Mouse (Mus musculus): ENCODE measurements around the gene Luc7l3. TPM values are rescaled to one million over a fixed set of nuclear protein-coding genes. Genes with fewer than 3 reads are reported as not detected.

Gene Luc7l3
- polyA plus RNA-seq, 1 experiment from 2014 or later: 152 TPM

DNA sequence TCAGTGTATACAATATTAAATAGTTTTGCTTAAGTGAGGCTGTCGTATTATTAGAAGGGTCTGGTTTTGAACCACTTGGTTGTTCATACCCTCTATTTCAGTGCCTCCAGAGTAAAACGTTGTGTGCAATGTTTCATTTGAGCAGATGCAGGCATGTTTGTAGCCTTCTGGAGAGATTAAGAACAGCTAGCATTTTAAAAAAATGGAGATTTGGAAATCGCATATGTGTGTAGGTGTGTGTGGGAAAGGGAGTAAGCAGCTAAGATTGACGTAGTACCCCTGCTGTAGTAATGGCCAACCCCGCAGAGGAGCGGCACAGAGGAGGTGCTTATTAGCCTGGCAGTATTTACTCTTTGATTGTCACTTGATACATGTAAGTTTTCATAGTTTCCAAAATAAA, 10.9 kb upstream of the Luc7l3 start:
- peaks cover 15% of the 10 kb centered on the region; the same call in 1 of the 2 replicates for H3K4me1 ChIP-seq
- whole genome bisulfite sequencing: 96% methylated on average over 6 of the region's 6 CpGs
- no peak overlapping the region for H3K4me2 ChIP-seq (replicated peaks)
- no peaks in the 10 kb centered on the region for H3K27me3 ChIP-seq (replicated peaks)
- no peak overlapping the region for H3K9ac ChIP-seq
- peaks cover 22% of the 10 kb centered on the region for H3K36me3 ChIP-seq
- no peak overlapping the region for H3K4me3 ChIP-seq
- ATAC-seq (ENCODE audit: low FRiP score, low read depth): no peak
- H3K27ac ChIP-seq: no peak overlapping the region
- no peaks in the 10 kb centered on the region for H3K9me3 ChIP-seq

DNA sequence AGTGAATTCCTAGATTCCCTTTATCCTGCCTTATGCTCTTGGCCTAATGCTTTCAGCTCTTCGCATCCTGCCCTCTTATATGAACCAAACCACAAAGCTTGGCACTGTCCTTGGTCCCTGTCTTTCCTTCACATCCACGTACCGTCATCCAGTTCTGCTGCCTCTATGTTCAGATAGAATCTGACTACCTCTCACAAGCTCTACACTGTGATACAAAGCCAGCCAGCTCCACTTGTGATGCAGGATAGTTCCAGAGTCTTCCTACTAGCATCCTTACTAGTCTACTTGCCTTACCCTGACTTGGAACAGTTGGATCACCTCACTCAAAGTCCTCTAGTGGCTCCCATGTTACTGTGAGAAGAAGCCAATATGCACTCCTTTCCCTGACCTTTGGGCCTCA, 8.4 kb upstream of the Luc7l3 start:
- no peak overlapping the region for H3K27ac ChIP-seq
- peaks cover 21% of the 10 kb centered on the region for H3K4me1 ChIP-seq
- no peak overlapping the region for H3K4me3 ChIP-seq
- H3K27me3 ChIP-seq (replicated peaks): no peaks in the 10 kb centered on the region
- H3K36me3 ChIP-seq: peaks cover 8% of the 10 kb centered on the region
- peak overlapping the region; percentile 75; the same call in 1 of the 2 replicates for H3K4me2 ChIP-seq (replicated peaks)
- no peaks in the 10 kb centered on the region for H3K9me3 ChIP-seq
- no peak for ATAC-seq (ENCODE audit: low FRiP score, low read depth)
- WGBS: 95% methylated on average over 3 of the region's 3 CpGs
- no peak overlapping the region for H3K9ac ChIP-seq

DNA sequence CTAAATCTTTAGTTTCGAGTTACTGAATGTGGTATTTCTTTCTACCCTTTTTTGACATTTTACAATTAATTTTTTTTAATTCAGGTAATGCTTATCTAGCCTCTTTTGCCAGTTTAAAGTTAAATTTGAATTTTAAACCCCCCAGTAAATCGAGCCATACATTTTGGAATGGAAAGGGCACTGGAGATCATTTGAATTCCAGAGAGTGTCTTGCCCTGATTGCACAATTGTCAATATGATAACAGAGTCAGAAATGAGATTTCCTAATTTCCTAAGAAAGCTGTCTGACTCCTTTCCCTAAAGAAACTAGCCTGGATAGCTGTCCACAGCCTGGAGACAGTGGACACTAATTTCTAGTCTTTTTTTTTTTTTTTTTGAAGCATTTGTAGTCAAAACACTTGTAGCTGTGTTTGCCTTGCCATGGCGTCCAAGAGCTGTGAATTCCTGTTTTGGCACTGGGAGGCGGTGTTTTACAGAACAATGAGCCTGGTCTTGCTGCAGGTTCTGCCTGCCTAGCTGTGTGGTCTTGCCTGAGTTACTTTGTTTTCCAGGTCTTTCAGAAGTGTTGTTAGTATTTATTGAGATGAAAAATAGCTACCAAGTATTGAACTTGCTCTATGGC, 7.6 kb upstream of the Luc7l3 start:
- H3K9ac ChIP-seq: no peak overlapping the region
- no peaks in the 10 kb centered on the region for H3K27me3 ChIP-seq (replicated peaks)
- H3K4me1 ChIP-seq: peaks cover 21% of the 10 kb centered on the region
- WGBS: 48% methylated on average over 4 of the region's 4 CpGs
- no peak overlapping the region for H3K4me3 ChIP-seq
- H3K4me2 ChIP-seq (replicated peaks): peak overlapping the region; percentile 75
- peaks cover 2% of the 10 kb centered on the region for H3K36me3 ChIP-seq
- ATAC-seq (ENCODE audit: low FRiP score, low read depth): no peak
- H3K9me3 ChIP-seq: no peaks in the 10 kb centered on the region
- H3K27ac ChIP-seq: no peak overlapping the region

DNA sequence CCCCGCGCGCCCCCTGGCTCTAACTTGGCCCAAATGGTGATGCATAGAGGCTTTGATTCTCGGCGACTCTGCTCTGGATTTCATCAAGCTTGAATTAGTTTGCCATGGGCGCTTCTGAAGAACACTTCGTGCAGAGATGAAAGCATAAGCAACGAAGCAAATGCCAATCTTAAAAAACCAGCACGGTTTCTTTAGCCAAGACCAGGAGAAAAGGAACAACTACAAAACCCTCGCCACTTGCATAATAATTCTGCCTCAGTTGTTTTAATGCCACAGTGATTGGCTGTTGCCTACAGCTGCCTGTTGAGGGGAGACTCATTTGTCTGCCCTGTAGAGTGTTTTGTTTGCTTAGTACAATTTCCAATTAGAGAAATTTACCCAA, 6.8 kb upstream of the Luc7l3 start:
- H3K9ac ChIP-seq: peak overlapping the region; percentile 93
- no peak for ATAC-seq (ENCODE audit: low FRiP score, low read depth)
- no peaks in the 10 kb centered on the region for H3K36me3 ChIP-seq
- H3K27me3 ChIP-seq (replicated peaks): no peaks in the 10 kb centered on the region
- H3K9me3 ChIP-seq: no peaks in the 10 kb centered on the region
- H3K4me1 ChIP-seq: peaks cover 21% of the 10 kb centered on the region
- H3K4me3 ChIP-seq: peak overlapping the region; percentile 75
- H3K4me2 ChIP-seq (replicated peaks): peak overlapping the region; percentile 75
- H3K27ac ChIP-seq: peak overlapping the region; percentile 98
- WGBS: 2% methylated on average over 10 of the region's 10 CpGs

DNA sequence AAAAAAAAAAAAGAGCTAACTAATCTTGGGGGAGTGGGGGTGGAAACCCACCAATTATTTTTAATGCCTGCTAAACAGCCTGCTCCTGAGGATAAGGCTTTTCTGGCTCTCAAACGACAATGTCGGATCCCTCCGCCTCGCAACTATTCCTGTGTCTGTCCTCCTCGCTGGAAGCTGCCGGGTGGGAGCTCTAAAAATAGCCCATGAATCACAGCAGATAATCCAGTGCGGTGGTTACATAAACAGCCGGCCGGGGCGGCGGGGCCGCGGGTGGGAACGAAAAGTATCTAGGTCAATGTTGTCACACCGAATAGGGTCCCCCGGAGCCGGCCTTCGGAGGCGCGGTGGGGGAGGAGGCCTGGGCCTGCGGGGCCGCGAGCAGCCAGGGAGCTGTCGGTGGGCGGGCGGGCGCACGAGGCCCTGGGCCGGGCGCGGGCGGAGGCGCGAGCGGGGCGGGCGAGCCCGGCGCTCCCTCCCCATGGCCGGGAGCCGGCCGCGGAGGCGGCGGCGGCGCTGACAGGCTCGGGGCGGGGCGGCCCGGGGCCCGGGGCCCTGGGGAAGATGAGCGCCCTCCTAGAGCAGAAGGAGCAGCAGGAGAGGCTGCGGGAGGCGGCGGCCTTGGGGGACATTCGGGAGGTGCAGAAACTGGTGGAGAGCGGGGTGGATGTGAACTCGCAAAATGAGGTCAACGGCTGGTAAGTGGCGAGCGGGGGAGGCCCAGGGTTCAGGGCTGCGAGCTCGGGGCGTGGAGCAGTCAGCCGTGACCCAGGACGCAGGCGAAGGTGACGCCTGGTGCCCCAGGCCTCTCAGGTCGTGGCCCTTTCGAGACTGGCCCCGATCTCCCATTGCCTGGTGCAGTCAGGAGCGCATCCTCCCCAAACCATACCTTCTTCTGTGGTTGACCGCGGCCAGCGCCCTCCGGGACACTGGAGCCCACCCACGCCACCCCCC, 6.2 kb upstream of the Luc7l3 start, which contains the start of gene Ankrd40:
Ankrd40 (plus strand) TSS at position 309 of the 951 bp plus-strand sequence.
- under 1% methylated on average over 78 of the region's 78 CpGs for WGBS
- H3K4me1 ChIP-seq: peaks cover 21% of the 10 kb centered on the region

DNA sequence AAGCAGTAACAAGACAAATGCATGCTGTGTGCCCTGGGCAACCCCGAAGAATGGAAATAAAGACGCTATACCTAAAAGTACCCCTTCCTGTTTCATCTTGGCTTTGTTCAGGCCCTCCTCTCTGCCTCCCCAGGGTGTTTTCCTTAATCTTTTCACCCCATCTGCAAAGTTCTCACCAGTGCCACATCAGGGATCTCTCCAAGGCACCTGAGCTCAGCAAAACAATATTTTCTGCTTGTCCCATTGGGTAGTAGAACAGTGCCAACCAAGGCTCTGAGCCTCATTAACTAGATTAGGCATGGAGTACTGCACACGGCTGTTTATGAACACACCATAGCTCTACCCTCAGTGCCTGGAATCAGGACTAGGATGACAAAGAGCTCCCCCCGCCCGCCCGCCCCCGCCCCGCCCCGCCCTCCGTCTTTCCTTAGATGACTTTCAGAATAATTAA, 5.2 kb upstream of the Luc7l3 start:
- Histone ChIP-seq H3K9ac (peak overlapping the region; percentile 93), H3K4me3 (peak overlapping the region; percentile 11; the same call in 1 of the 2 replicates), H3K4me2 (replicated peaks) (peak overlapping the region; percentile 75), H3K36me3 (no peaks in the 10 kb centered on the region), H3K27ac (peak overlapping the region; percentile 98), H3K27me3 (replicated peaks) (no peaks in the 10 kb centered on the region), H3K4me1 (peaks cover 21% of the 10 kb centered on the region), H3K9me3 (no peaks in the 10 kb centered on the region)
- ATAC-seq (ENCODE audit: low FRiP score, low read depth): peak; percentile 88
- 4% methylated on average over 10 of the region's 10 CpGs for WGBS

More for the DNA sequence above, 6.2 kb upstream of the Luc7l3 start, which contains the start of gene Ankrd40:
- Histone ChIP-seq H3K4me3 (peak within 1 kb of the TSS; percentile 75), H3K9ac (peak within 1 kb of the TSS; percentile 93), H3K4me2 (replicated peaks) (peak within 1 kb of the TSS; percentile 75), H3K36me3 (no peaks in the 10 kb centered on the region), H3K27ac (peak within 1 kb of the TSS; percentile 98), H3K27me3 (replicated peaks) (no peaks in the 10 kb centered on the region), H3K9me3 (no peaks in the 10 kb centered on the region)
- ATAC-seq (ENCODE audit: low FRiP score, low read depth): peak; percentile 87

DNA sequence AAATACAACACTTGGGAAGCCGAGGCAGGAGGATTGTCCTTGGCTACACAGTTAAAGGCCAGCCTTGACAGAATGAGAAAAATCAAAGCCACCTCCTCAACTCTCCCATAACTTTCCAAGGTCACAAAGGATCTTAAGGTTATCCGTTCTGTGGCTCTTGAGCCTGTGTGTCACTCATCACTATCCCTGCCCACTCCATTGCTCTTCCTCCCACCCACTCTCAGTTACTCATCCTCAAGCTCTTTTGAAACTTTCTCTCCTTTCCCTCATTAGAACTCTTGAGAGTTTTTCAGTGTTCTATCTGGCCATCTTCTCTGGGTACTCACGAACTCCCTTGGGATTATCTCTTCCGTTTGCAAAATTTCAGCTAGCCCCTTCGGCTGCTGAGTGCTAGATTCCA, 2.8 kb upstream of the Luc7l3 start:
- 93% methylated on average over 5 of the region's 5 CpGs for WGBS
- no peak for ATAC-seq (ENCODE audit: low FRiP score, low read depth)
- no peak overlapping the region for H3K4me3 ChIP-seq
- H3K4me1 ChIP-seq: peaks cover 23% of the 10 kb centered on the region
- H3K9ac ChIP-seq: no peak overlapping the region
- H3K4me2 ChIP-seq (replicated peaks): no peak overlapping the region
- no peaks in the 10 kb centered on the region for H3K9me3 ChIP-seq
- no peaks in the 10 kb centered on the region for H3K27me3 ChIP-seq (replicated peaks)
- no peaks in the 10 kb centered on the region for H3K36me3 ChIP-seq
- H3K27ac ChIP-seq: no peak overlapping the region

DNA sequence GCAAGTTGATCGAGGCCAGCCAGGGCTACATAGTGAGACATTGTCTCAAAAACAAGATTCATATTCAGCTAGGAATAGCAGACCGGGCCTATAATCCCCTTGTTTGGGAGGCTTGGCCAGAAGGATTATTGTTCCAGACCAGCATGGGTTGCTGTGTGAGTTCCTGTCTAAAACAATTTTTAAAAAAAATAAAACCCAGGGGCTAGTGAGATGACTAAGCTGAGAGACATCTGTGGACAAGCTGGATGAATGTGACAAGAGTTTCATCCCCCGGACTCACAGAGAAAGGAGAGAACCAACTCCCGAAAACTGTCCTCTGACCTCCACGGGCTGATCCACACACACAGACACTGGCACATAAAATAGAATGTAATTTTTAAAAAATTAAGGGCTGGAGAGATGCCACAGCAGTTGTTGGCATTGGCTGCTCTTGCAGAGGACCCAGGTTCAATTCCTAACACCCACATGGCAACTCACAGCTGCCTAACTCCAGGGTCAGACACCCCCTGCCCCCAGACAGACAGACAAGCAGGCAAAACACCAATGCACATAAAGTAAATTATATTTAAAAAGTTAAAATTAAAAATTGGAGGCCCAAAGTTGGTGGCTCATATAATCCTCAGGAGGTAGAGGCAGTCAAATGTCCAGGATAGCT, 1.6 kb upstream of the Luc7l3 start:
- no peak for ATAC-seq (ENCODE audit: low FRiP score, low read depth)
- no peak overlapping the region for H3K9ac ChIP-seq
- peaks cover 18% of the 10 kb centered on the region for H3K4me1 ChIP-seq
- H3K9me3 ChIP-seq: no peaks in the 10 kb centered on the region
- H3K4me3 ChIP-seq: no peak overlapping the region
- no peak overlapping the region for H3K4me2 ChIP-seq (replicated peaks)
- WGBS: 80% methylated on average over 5 of the region's 5 CpGs
- no peak overlapping the region for H3K27ac ChIP-seq
- H3K27me3 ChIP-seq (replicated peaks): no peaks in the 10 kb centered on the region
- no peaks in the 10 kb centered on the region for H3K36me3 ChIP-seq

DNA sequence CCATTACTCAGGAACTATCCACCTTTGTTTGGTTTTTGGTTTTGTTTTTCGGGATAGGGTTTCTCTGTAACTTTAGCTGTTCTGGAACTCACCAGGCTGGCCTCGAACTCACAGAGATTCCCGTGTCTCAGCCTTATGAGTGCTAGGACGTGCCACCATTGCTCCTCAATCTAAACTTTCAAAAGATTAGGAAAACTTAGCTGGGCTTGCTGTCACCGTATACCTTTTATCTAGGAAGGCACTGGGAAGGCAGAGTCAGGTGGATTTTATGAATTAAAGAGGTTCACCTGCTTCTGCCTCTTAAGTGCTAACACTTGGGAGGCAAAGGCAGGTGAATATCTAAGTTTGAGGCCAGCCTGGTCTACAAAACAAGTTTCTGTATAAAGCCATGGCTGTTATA, 848 bp upstream of the Luc7l3 start:
- Histone ChIP-seq H3K36me3 (no peaks in the 10 kb centered on the region), H3K4me2 (replicated peaks) (peak overlapping the region; percentile 88), H3K9ac (peak overlapping the region; percentile 99; the same call in 1 of the 2 replicates), H3K27ac (peak overlapping the region; percentile 96; the same call in 1 of the 2 replicates), H3K9me3 (no peaks in the 10 kb centered on the region), H3K27me3 (replicated peaks) (no peaks in the 10 kb centered on the region), H3K4me1 (peaks cover 18% of the 10 kb centered on the region), H3K4me3 (peak overlapping the region; percentile 98)
- ATAC-seq (ENCODE audit: low FRiP score, low read depth): no peak
- 45% methylated on average over 5 of the region's 5 CpGs for WGBS

DNA sequence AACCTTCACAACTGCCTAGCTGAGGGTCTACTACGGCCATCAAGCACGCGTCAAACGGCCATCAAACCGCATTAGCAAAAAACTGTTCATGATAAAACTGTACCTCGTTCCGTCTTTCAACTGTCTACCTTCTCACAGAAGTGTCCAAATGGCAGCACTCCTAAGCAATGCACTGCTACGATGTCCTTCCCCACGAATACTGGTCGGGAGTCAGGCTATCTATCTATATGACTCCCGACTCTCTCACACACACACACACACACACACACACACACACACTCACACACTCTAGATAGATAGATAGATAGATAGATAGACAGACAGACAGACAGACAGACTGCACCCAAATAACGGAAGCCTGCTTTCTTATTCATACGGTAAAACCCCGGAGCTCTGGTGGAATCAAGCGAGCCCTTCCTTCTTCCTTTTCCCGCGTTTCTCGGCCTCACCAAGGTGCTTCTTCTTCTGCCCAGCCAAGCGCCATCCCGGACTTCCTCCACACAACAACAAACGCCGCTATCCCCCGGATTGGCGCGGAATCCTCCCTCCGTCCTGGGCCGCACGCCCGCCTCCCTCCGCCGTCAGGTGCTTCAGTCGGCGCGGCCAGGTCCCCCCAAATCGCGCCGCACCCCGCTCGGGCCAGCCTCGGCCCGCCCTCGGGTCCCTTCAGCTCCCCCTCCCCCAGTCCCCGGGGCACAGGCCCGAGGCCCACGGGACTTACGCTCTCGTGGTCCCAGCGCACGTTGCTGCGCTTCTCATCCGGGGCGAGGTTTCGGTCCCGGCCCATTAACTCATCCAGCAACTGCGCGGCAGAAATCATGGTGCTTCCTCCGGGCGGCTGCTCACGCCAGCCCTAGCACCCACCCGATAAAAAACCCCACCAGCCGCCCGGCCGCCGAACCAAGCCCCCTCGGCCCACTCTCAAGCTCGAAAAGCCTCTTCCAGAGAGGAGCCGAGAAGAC, 538 bp downstream of the Luc7l3 start:
- H3K36me3 ChIP-seq: no peaks in the 10 kb centered on the region
- H3K9ac ChIP-seq: peak overlapping the region; percentile 99
- H3K9me3 ChIP-seq: no peaks in the 10 kb centered on the region
- peak; percentile 75 for ATAC-seq (ENCODE audit: low FRiP score, low read depth)
- under 1% methylated on average over 67 of the region's 67 CpGs for WGBS
- no peaks in the 10 kb centered on the region for H3K27me3 ChIP-seq (replicated peaks)
- peak overlapping the region; percentile 98 for H3K4me3 ChIP-seq
- H3K4me2 ChIP-seq (replicated peaks): peak overlapping the region; percentile 88
- H3K4me1 ChIP-seq: peaks cover 22% of the 10 kb centered on the region
- peak overlapping the region; percentile 96 for H3K27ac ChIP-seq

DNA sequence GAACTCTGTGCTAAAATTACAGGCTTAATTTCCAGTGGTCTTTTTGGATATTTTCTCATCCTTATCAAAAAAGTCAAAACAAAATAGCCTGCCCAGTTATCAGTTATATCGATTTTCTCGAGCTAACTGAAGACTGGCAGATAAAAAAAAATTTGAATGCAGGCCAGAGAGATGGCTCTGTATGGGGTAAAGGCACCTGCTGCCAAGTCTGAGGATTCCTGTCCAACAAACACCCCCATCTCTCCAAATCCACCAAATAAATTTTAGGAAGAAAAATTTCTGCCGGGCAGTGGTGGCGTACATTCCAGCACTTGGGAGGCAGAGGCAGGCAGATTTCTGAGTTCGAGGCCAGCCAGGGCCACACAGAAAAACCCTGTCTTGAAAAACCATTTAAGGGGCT, 3.7 kb downstream of the Luc7l3 start:
- Histone ChIP-seq H3K36me3 (no peaks in the 10 kb centered on the region; the same call in 1 of the 2 replicates), H3K4me2 (replicated peaks) (no peak overlapping the region), H3K4me1 (peaks cover 30% of the 10 kb centered on the region), H3K9me3 (no peaks in the 10 kb centered on the region), H3K4me3 (no peak overlapping the region), H3K27ac (no peak overlapping the region), H3K9ac (no peak overlapping the region), H3K27me3 (replicated peaks) (no peaks in the 10 kb centered on the region)
- WGBS: 88% methylated on average over 5 of the region's 5 CpGs
- no peak for ATAC-seq (ENCODE audit: low FRiP score, low read depth)
